Mouse (Mus musculus) right cerebral cortex, adult 2 months (tissue): ENCODE measurements around the gene B3galnt2.
"Not testable (repeated sequence)": the region's sequence is repeated elsewhere in the genome, so short reads cannot be mapped to it uniquely, and the experiment has no call there.

Experiments used
- DNase-seq, 2 experiments: peaks; one replicate each; pipeline ENCODE4 v3.0.0; 2021 to 2022; ENCODE audit warnings: low spot score in 2 of 2

The B3galnt2 gene

DNA sequence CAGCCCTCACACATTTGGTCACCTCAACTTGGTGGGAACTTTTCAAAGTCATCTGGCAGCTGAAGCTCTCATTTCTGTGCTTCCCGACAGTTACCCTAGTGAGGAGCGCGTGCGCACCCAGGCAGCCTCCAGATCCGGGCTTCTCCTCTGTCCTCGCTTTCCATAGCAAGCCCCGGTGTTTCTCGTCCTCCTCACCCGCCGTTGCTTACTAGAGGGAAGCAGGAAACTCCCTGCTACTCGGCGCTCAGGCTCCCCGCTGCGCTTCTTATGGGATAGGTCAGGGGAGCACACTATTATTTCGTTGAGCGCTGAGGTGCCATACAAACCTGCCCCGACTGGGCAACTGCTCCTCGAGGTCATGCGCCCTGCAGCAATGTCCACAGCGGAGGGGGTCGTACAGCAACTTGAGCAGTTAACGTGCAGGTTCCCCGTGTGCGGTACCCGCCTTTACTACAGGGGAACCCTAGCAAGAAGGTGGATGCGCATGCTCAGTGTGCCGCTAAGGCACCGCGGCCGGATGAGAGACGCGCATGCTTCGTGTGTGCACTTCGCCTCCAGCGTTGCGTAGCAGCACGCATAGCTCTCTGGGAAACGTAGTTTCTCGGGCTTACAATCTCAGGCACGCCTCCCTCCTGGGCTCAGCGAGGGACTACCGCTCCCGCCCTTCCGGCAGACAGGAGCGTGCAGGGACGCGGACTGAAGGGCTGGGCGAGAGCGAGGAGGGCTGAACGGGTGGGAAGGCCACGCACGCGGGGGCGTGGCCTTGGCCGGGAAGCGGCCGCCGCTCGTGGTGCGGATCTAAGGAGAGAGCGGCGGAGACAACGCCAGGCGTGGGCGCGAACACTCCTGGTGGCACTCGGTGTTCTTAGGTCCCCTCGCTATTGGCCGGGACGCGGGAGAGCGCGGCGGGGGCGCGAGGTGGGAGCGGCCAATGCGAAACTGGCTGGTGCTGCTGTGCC is at the start of gene B3galnt2:
Gene B3galnt2 (plus strand): TSS at position 596 of the 959 bp plus-strand sequence.
- peak; percentile 96 to 98 for DNase-seq

DNA sequence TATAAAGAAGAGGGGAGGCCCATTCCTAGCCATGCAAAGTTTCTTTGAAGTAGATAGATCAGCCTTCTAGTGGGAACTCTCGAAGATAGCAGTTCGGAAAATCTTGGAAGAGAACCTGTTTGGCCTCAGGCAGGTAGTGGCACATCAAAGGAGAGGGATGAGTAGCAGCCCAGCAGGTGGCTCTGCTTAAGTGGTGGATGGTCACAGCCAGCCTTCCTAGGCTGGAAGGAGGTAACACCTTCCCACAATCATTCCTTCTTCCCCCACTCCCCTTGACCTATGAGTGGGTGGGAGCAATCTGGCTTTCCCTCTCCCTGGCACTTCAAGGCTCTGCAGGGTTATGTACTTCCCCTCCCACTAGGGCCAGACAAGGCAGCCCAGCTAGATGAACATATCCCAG is 42.9 kb upstream of the B3galnt2 start:
- DNase-seq: no peak

DNA sequence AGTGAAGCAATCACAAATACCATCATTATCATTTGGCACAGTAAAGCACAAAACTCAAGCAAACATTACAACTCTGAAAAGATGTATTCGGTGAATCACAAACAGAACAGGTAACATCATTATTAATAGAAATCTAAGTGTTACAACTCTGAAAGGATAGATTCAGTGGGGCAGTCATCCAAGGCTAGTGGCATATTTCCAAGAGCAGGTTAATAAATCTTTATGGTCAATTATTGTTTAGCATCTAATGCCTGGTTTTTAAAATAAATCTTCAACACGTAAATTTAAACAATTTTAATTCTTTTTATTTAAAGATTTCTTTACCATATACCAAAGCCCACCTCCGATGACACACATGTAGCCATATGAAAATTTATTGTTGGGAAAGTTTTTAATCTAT is 34.9 kb upstream of the B3galnt2 start:
- DNase-seq: no peak

DNA sequence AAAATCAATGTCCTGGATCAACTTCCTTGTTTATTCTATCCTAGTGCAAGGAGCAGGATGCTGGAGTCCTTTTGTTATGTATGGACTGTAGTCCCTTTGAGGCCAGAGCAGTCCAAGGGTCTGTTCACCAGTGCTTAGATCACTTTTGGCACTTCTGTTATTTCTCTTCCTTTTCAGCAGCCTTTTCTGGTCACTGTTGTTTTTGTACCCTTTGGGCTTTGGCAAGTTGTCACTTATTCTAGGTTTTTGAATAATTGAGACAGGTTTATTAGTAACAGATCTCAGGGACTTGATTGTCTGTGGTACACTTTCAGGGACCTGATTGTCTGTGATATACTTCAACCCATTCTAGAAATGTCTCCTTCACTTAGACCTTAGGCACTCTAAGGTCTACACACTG is 31.7 kb upstream of the B3galnt2 start:
- no peak for DNase-seq

DNA sequence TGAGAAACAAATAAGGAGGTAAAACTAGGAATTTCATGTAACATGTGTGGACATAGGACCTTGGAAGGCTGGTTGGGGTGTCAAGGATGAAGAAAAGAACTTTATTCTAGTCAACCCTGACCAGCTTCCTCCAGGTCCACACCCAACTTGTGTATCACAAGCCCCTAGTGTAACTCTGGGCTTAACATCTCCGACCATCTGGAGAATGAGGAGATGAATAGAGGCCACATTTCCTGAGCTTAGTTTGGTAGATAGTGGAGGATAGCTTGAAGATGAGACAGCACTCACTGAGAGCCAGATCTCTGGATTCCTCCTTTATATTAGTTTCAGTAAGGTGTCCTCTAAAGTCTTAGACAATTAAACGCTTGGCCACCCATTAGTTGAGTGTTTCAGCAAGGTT is 24.3 kb upstream of the B3galnt2 start:
- no peak for DNase-seq

DNA sequence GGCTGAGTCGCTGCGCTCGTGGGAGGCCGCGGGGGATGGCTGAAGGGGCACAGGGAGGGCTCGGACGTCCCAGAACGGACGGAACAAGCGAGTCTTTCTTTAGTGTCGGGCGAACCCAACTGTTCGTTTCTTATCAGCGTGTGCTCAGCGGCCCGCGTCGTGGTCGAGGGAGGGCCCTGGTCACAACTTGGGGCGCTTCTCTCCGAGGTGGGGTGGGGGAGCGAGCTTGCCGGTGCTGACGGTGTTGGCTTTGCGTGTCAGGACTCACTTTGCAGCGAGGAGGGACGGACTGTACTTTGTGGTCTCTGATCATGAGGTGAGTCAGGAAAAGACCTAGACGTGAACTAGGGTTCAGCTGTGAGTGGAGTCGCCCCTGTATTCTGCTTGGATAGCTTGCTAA is 662 bp downstream of the B3galnt2 start:
- DNase-seq: peak in 1 of 2 experiments; percentile 16

DNA sequence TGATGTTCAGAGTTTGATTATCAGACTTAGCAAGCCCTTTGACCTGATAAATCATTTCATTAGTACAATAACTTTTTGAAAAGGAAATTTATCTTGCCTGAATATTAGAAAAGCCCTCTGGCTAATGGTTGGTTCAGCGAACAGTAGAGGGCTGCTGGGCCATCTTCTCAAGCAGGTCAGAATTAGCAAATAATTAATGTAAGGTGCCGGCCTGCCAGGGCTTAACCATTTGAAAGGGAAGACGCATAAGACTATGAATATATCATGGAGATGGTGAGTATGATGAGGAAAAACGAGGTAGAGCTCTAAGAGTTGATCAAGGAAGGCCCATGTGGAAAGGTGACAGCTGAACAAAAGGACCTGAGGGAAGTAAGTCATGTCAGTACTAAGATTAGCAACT is 2.4 kb downstream of the B3galnt2 start:
- DNase-seq: no peak

DNA sequence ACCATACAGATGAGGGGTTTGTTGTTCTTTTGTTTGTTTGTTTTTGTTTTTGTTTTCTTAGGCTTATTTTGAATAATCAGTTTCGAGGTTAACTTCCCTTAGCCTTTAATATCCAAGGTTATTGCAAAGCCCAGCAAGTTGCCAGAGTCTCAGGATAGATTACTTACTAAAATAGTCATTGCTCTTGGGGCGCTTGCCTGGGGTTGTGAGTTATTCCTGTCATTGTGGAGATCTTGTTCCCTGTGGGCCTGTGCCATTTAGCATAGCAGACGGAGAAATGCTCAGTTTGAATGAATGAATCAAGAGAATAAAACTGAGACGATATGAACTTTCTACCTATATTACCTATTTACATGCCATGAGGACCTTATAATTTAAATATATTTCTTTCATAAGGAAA is 5.9 kb downstream of the B3galnt2 start:
- DNase-seq: no peak

DNA sequence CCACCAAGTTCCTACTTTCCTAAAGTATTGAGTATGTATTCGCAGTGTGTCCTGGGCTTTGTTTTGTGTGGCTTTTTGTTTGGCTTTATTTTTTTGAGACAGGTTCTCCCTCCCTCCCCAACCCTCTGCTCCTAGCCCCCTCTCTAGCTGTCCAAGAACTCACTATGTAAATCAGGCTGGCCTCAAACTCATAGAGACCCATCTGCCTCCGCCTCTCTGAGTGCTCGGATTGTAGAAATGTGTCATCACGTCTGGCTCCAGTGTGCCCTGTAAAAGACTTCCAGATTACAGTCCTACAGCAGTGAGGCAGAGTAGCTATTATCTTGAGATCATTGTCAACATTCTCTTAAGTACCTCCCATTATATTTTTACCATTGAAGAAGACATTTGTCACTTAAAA is 6.8 kb downstream of the B3galnt2 start:
- no peak for DNase-seq

DNA sequence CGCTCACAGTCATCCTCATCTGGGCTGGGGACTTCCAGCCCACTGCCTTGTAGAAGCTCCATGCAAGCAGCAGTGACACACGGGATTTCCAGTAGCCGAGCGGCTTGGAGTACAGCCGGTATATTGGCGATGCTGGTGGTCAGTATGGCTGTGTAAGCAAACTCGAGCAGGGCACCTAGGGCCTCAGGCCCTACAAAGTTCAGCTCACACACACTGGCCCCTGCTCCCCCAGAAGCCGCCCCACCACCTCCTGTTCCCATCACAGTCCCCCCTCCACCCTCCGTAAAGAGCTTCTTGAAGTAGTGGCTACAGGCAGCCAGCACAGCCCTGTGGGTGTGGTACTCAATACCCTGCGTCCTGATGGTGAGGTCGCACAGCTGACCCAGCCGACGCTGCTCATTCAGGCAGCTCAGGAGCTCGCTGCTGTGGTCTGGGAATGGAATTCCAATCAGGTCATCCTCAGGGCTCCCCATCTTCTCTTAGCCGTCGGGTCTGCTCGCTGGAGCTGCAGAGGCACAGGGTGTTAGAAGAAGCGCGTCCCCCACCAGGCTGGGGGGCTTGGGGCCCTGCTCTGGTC is 11.2 kb downstream of the B3galnt2 start:
- no peak for DNase-seq

DNA sequence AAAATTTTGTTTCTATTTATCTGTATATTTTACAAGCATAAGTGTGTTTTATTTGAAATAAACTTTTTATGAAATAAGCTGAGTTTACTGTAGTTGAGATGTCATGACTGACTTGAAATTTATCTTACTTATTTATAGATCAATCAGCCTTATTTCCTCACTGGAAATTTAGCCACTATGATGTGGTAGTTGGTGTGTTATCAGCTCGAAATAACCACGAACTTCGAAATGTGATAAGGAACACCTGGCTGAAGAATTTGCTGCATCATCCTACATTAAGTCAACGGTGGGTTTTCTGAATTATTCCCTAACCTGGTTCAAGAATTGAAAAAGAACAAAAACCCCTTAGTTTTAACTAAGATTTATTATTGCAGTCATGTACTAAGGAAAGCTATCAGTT is 11.9 kb downstream of the B3galnt2 start:
- DNase-seq: no peak

DNA sequence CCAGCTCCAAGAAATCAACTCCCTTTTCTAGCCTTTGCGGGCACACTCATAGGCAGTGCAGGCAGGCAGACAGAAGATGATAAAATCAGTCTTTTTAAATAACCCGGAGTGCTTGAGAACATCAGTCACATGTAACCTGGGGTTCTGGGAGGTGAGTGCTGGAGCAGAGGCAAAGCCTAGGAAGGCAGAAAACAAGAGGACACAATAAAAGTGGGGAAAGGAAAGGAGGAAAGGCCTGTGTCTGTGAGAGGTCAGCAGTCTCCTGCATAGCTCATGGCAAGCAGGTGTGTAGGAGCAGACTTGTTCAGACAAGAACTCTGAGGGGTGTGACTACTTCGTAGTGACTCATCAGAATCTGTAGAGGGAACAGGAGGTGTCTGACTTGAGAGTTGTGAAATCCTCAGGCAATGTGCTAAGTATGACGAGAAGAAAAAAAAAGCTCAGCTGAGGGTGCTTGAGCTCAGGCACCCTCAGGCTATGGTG is 14.4 kb downstream of the B3galnt2 start:
- peak; percentile 44 to 47 for DNase-seq

DNA sequence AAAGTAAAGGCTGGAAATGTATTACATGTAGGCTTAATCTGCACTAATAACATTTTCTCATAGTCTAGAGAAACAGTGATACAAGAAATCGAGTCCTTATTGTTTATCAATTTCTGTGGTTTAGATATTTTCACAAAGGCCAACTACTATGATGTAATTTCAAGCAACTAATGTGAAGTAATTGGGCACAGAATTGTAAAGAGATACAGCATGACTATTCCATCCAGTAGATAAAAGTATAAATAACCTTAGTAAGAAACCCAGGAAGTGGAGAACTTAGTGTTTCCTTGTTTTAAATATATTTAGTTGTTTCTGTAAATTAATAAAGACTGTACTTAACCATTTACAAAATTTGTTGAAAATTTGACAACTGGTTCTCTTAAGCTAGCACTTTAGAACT is 15.5 kb downstream of the B3galnt2 start:
- DNase-seq: no peak

DNA sequence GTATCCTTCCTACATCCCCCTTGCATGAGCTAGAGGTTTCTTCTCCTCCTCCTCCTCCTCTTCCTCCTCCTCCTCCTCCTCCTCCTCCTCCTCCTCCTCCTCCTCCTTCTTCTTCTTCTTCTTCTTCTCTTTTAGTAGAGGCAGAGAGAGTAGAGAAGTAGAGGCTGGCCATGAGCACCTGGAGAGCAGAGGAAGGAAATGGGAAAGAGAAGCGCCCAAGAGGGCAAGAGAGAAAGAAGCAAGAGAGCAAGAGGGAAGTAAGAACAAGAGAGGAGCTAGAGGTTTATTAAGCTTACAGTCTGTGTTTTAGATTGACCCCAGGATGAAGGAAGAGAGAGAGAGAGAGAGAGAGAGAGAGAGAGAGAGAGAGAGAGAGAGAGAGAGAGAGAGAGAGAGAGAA is 27.6 kb downstream of the B3galnt2 start:
- DNase-seq: not testable (repeated sequence)

DNA sequence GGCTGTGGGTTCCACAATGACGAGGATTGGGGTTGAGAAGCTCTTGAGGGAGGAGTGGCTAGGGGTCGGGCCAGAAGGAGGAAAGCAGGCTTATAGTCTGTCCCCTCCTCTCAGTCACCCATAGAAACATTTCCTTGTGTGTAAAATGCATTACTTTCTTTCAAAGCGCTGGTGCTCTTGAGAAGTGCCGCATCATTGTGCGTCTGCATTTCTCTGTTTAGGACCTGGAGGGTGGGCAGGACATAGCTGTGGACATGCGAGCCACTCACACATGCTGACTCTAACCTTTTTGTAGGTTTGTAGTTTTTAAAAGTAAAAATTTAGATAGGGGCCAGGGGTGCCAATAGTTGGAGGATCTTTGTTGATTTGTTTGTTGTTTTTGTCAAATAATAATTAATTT is 29.3 kb downstream of the B3galnt2 start:
- DNase-seq: no peak

DNA sequence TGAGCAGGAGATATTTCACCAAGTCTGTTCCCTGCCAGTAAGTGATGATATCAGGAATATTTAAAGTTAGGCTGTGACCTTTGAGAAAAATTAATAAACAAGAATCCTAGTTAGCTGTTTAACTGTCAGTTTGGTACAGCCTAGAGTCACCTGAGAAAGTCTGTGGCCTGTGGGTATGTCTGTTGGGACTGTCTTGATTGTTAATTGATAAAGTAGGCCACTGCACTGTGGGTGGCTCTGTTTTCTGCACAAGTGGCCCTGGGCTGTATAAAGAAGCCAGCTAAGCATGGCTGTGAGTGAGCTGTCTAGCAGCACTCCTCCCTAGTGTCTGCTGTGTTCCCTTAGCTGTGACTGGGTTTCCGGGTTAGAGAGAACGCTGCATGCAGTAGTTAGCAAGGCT is 34.9 kb downstream of the B3galnt2 start:
- DNase-seq: no peak

DNA sequence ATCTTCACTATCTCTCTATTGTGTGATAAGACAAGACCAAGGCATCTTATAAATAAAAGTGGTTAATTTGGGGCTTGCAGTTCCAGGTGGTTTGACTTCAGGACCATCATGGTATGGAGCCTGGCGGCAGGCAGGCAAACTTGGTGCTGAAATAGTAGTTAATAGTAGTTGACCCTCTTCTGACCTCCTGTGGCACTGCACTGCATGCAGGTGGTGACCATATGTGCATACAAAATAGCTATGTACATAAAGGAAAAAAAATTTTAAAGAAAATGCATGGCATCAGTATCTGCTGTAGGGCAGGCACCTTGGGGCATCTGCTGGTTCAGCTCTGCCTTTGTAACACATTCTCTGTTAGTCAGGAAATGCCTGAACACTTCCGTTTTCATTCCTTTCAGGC is 36.1 kb downstream of the B3galnt2 start:
- no peak for DNase-seq

DNA sequence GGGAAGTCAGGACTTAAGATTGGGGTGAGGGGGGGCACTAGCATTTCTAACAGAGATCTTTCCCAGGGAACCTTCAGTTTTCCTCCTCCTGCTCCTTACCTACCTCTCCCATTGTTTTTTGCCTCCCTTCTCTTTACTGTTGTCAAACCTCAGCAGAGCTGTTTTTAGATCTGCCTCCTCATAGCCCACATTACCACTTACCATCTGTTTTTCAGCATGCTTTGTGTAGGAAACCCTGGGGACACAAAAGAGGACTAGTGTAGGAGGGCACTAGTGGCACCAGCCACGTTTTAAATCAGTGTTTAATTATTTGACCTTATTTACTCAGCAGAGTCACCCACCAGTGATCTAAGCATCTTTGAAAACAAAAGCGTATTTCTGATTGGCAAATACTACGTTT is 38.8 kb downstream of the B3galnt2 start:
- peak; percentile 35 to 41 for DNase-seq

DNA sequence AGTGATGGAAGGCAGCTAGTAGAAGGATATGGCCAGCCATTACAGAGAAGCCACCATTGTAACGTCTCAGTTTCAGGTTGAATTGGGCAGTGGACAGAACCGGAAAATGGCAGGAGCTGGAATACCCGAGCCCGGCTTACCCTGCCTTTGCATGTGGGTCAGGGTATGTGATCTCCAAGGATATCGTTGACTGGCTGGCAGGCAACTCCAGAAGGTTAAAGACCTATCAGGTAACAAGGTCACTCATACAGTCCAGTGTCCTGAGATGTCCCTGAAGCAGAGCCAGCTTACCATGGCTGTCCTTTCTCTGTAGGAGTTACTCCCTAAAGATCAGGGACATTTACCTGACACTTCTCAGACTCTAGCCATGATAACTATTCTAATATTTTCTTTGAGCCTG is 40.8 kb downstream of the B3galnt2 start:
- no peak for DNase-seq

DNA sequence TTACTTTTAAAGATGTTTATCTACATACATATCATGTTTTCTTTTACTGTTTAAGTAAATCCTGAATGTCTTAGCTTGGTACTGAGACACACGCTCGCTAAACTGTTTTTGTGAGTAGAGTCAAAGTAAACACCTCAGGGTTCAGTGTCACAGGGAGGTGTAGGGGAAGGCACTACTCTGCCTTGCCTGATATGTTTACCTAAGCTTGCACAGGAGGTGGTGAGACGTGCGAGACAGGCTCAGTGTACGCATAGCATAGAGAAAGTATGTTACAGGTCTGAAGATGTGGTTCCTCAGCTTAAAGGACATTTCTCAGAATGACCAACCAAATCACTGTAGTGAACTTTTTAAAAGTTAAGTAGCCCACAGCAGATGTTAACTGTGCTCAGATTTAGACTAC is 43.2 kb downstream of the B3galnt2 start:
- no peak for DNase-seq

DNA sequence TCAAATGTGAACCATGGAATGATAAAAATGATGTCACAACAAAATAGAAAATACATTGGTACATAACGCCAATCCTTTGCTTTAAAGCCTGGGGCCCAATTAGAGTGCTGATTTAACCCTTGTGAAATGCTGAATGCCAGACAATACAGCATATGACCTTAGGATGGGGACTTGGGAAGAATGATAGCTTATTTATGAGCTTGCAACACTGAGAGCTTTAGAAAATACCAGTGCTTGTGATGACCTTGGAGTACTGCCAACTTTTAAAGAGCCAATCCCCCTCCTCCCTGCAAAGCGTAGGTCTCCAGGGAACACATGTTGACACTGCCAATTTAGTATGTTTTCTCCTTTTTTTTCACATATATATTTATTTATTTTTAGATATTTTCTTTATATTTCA is 48.4 kb downstream of the B3galnt2 start:
- DNase-seq: no peak

DNA sequence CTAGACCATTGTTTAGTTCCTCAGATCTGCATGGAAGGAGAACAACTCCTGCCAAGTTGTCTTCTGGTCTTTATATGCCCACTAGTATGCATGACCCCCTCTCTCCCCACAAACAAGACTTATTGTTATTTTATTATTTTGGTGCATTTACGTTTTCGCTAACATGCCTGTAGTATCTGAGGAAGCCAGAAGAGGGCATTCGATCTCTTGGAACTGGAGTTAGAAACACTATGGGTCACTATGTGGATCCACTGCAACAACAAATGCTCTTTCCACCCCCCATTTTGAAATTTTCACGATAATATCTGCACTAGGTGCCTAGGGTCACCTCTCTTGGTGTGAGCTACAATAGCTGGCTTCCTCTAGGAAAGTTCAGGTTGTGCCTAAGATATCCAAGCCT is 49.8 kb downstream of the B3galnt2 start:
- no peak for DNase-seq

DNA sequence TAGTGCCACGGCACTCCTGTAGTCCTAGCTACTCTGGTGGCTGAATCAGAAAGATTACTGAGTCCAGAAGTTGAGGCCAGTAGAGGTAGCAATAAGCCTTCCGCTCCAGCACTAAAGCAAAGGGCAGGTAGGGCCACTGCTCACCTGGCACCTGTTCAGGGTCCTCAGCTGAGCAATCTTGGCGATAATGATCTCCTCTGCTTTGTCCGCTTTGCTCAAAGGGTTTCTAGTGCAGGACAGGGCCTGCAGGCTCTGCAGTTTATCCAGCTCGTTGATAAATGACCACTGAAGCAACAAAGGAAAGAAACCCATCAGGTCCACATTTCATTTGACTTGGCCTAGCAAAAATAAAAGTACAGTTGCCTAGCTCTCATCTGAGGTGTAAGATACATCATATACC is 50.7 kb downstream of the B3galnt2 start:
- DNase-seq: no peak
